Mouse (Mus musculus) cerebellum, postnatal 10 days (tissue): ENCODE data around the gene Patj.
"Not testable (repeated sequence)": the region's sequence is repeated elsewhere in the genome, so short reads cannot be mapped to it uniquely, and the experiment has no call there.

Source experiments
- DNase-seq, 2 experiments: peaks; one replicate each; pipeline ENCODE4 v3.0.0; 2021; ENCODE audit warnings: mixed read lengths in 2 of 2

Patj gene

DNA sequence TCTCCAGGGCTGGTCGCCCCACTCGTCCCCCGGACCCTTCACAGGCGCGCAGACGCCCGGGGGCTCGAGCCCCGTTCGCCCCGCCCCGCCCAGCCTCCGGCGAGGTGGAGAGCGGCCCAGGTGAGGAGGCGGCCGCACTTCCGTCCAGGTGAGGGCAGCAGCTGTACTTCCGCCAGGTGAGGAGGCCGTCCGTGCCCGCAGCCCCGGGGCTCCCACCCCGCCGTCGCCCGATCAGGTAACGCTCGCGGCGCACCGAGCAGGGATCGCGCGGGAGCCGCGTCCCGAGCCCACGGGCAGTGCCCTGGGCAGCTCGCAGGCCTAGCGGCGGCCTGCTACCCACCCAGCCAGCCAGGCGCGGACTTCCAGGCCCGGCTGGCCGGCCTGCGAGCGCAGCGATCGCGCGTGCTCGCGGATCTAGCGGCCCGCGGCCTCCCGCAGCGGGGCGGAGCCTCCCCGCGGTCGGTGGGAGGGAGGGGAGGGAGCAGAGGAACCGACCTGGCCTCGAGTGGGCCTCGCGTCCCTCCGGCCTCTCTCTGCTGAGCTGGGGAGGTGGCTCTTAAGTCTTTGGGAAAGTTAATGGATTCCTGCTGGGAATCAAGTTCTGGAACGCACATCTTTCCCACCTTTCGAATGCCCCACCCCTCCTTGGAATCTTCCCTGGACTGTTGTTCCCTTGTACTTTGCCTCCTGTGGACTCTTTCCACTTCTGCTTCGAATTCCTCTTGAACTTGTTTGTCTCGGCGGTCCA is at the start of gene Patj:
Gene Patj (plus strand): TSS at position 96 of the 748 bp plus-strand sequence.
- peak; percentile 77 to 80 for DNase-seq

DNA sequence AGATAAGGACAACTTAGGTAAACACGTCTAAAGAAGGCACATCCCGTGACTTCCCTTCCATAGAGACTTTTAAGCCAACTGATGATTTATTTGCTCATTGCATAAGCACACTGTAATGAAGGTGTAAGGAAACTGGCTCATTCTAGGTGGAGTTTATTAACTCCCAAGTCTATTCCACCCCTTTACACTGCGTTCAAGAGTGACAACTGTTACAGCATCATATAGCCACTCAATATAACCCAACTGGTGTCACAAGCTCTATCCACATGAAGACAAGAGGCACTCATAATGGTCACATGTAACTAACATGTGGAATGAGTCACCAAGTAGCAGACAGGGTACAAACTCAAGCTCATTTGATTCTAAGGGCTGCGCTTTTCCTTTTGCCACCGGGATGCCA is 47.0 kb upstream of the Patj start:
- DNase-seq, result no peak

DNA sequence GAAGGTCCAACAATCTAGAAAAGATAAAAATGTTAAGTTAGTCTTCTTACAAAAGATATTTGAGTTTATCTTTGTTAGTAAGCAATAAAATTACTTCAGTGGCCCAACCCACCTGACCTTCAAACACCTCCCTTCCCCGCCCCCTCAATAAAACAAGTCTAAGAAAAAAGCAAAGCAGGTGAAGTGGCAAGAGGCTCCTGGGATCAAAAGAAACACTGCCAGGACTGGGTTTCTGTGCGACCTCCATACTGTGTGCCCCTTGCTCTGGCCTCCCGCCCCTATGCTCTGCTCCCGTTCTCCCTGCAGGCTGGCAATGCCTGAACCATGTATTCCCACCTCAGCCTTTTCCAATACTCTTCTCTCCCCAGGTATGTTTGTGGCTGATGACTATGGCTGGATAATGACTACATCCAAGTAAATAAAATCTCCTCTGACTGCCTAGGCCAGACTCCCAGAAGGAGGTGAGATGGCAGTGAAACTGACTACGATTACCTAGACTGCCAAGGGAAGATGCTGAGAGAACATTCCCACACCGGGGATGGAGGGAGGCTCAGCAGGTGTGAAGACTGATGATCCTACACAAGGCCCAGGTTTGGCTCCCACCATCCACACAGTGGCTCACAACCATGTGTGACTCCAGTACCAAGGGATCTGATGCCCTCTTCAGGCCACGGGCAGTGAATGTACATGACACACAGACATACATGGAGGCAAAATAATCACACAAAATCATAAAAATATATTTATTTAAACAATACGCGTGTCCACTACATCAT is 37.4 kb upstream of the Patj start:
- DNase-seq, result no peak

DNA sequence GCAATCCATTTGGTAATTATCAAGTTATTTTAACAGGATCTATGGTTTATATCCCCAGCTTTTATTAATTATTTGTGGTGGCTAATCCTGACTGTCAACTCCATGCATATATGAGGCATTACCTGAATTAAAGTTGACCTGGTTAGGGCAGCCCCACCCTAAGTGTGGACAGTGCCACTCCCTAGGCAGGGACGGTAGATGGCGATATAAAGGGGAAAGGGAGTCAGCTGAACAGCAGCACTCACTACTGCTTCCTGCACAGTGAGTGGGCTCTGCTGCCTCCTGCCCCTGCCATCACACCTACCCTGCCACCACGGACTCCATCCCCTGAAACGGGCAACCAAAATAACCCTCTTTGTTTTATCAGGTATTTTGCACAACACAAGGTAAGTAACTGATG is 20.2 kb upstream of the Patj start:
- peak in 1 of 2 experiments; percentile 25 for DNase-seq

DNA sequence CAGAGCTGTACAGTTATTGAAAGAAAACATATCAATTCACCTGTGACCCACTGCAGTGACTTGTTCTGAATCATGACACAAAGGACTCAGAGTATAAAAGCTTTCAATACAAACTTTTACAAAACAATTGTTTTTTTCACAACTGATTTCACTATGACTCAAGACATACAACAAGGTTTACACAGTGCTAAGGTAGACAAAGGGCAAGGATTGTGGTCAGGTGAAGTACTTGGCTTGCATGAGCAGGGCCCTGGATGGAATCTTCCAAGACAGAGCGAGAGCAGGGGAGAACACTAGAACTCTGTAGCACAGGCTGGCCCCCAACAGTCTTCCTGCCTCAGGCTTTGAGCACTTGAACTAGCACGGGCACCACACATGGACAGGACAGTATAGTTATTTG is 18.6 kb upstream of the Patj start:
- no peak for DNase-seq

DNA sequence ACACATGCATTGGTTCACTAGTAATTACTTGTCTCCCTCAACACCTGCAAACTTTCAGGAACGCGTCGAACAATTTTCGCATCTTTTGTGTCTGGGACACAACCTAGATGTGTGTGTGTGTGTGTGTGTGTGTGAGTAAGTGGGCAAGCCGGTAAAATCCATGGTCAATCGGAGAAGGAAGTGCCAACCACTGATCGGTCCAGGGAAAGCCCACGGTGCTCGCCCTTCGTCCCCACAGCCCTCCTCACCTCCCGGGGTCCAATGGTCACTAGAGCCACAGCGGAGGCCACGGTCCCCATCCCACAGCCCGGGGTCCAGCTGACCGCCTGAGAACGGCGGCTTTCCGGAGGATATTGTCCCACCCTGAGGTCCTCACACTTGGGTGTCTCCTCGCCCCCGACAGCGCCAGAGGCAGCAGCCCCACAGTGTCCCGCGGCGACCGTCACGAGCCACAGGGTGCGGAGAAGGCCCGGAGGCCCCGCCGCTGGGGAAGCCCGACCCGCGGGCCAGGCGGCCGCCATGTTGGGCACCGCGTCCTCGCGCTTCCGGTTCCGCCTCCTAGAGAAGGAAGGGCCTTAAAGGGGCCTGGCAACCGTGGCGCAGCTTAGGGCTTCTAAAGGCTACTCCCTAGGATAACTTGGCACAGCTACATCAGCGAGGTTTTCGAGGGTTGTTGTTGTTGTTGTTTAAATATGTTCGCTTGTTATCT is 12.7 kb upstream of the Patj start, which contains the start of gene Tm2d1:
Gene Tm2d1 (minus strand): TSS at position 591 of the 709 bp plus-strand sequence.
- DNase-seq, result peak; percentile 90 to 91

DNA sequence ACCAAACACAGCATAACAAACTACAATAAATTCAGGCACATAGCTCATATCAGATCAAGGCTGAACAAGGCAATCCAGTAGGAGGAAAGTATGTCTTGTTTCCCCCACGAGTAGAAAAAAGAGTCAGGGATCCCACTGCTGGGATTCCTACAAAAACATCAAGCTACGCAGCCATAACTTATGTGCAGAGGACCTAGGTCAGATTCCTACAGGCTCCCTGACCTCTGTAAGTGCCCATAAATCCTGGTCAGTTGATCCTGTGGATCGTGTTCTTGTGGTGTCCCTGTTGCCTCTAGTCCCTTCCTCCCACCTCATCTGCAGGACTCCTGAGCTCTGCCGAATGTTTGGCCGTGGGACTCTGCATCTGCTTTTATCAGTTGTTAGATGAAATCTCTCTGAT is 10.5 kb upstream of the Patj start:
- DNase-seq, result no peak

DNA sequence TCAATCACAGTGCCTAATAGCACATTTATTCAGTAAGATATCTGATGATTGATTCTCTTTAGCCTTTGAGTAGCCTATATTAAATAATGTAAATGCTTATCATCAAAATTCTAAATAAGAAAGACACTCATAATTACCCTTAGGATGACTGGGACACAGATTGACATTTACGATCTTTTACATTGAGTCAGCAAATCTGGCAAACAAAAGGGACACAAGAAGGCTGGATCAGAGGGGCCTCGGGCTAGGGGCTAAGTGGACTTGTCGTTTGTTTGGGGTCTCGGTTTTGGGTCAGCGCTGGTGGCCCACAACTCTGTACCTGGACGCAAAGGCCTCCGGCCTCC is 267 bp upstream of the Patj start:
- no peak for DNase-seq

DNA sequence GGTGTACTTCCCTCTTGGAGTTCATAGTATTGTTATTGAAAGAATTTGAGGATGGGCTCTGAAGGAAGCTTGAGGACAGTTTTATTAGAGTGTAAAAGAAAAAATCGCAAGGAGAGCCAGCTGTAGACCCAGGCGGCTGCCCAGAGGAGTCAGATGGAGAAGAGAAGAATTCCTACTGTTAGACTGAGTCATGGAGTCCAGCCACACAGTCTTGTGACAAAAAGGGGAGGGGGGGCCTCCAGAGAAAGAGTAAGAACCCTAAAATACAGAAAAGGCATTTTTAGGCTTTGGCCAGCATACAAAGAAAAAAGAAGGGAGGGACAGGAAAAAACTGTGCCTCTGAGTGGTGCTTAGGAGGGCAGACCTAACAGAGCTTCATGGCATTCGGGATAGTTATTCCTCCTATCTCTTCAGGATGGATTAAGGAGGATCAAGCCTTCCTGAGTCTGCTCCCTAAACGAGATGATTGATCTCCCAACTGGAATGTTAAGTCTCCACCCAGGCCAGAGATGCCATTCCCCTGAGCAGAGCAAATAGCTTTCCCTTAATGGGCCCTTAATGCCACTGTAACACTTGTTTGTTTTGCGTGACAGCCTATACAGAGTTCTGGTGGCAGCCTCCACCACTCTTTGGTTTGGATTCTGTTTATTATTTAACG is 5.5 kb downstream of the Patj start:
- no peak for DNase-seq

DNA sequence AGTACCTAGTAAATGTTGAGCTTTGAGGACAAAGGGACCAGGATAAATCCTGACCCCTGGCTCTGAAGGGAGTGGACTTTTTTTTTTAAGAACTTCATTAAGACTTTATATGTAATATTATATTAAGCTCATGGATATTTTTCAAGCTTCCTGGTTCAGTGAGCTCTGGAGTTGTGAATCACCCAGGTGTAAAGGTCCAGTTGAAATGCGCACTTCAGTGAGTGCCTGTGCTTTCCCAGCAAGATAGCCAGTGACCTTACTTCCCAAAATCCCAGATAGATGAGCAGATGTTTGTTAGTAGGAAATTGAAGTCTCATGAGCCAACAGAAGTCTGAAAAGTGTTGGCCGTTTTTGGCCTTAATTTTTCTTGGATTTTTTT is 6.0 kb downstream of the Patj start:
- DNase-seq, result no peak

DNA sequence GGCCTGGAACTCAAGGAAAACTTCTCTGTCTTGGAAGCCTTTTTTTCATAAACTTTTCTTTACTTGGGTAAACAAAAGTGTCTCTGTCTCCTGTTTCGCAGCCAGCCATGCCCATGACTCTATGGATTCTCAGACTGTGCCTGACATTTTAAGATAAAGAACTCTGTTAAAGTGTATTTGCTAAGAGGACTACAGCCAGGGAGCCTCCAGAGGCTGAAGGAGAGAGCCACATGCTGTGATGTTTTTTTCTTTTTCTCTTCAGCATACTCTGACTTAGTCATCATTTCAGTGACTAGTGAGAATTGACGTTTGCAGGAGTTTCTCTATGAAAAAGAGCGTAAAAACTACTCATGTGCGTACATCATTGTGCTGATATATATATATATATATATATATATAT is 7.9 kb downstream of the Patj start:
- no peak for DNase-seq

DNA sequence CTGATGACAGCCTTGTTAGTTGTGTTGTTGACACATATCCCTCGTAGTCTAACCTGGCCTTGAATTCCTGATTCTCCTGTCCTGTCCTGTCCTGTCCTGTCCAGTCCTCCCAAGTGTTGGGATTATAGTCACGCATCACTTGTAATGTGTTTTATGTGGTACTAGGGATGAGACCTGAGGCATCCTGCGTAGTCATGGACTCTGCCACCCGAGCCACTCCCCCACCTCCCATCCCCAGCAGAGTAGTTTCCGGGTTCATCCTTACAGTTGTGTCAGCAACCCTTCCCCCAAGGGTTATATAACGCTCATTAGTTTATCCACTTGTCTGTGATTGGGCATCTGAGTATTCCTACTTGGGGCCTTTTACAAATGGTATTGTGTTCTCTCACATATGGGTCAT is 8.8 kb downstream of the Patj start:
- no peak for DNase-seq

DNA sequence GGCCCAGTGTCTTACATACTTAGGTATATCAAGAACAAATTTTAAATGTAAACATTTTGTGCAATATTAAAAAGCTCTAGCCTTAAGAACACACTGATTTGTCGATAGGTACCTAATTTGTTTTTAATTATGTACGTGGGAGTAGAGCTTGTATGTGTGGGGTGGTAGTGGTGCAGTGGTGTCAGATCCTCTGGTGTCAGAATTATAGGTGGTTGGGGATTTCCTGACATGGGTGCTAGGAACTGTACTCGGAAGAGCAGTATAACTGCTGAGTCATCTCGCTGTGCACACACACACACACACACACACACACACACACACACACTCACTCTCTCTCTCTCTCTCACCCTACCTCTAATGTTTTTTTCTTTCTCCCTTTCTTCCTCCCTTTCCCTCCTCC is 12.9 kb downstream of the Patj start:
- DNase-seq, result no peak

DNA sequence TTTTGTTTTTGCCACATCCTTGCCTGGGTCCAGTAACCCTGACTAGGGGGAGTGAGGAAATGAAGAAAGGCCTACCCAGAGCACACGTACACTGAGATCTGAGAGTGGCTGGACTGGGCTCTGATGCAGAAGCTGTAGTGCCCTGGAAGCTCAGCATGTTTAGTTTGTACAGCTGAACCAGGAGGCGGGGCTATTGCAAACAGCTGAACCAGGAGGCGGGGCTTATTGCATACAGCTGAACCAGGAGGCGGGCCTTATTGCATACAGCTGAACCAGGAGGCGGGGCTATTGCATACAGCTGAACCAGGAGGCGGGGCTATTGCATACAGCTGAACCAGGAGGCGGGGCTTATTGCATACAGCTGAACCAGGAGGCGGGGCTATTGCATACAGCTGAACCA is 19.6 kb downstream of the Patj start:
- not testable (repeated sequence) for DNase-seq

DNA sequence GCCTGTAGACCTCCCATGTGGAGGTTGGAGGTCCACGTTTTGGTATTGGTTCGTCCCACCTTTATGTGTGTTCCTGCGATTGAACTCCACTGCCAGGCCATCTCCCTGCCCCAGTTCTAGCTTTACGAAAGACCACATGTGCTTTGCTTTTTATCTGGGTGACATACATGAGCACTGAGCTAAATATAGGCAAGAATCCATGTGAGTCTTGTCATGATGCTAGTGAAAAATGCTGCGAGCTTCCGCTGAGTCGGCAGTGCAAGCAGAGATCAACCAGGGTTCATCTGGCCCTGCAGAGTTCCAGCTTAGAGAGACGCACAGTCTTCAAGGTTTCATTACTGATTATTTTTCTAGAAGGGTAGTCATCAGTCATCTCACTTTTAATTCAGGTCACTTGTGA is 32.8 kb downstream of the Patj start:
- peak in 1 of 2 experiments; percentile 15 for DNase-seq

DNA sequence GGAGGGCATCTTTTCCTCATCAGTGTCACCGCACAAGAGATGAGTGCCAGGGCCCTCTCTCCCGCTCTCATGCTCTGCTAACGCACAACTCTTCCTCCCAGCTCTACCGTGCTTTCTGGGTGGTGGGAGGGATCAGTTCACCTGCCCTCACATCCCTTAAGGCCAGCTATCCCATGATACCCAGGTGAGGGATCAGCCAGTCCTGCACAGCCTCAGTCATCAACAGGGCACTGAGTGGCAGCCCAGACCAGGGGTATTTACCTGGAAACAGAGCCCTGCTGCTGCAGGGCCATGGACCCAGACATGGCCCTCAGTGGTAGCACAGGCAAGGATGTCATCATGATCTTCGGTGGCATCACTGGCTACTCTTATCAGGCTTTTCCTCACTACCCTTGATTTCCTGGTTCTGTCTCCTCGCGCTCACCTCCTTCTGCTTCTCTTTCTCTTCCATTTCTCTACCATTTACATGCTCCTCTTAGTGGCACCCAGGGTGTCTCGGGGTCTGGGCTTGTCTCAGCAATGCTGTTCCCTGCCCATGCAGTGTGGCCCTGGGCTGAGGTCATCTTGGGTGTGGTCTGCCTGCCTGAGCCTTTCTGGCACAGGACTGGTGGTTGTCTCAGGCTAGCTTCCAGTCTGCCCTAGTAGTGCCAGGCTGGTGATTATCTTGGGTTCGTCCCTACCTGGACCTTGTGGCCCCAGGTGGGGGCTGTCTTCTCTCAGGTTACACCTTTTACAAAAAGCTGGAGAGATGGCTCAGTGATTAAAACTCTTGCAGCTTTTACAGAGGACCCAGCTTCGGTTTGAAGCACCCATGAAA is 40.3 kb downstream of the Patj start:
- no peak for DNase-seq

DNA sequence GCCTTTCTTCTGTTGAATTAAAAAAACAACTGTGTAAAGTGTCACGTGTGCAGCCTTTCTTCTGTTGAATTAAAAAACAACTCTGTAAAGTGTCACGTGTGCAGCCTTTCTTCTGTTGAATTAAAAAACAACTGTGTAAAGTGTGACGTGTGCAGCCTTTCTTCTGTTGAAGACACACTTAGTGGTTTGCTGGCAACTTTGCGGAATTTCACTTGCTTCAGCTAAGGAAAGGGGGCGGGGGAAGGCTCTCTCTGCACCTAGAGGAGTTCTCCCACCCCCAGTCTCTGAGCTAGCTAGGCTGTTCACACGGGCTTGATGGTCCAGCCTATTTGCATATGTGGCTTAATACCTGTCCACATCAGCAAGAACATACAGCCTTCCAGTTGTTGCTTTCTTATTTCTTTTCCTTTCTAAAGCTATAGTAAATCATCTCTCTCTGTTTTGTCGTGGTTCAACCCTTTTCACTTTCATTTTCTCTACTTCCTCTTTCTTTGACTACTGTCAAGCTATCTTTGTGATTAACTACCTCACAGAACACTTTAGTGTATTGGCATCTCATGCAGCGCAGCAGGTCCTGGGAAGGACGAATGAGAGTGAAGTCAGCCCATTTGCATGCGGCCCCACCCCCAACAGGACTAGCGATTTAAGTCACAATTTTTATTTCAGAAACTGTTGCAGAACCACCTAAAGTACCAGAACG is 41.2 kb downstream of the Patj start:
- DNase-seq, result no peak

DNA sequence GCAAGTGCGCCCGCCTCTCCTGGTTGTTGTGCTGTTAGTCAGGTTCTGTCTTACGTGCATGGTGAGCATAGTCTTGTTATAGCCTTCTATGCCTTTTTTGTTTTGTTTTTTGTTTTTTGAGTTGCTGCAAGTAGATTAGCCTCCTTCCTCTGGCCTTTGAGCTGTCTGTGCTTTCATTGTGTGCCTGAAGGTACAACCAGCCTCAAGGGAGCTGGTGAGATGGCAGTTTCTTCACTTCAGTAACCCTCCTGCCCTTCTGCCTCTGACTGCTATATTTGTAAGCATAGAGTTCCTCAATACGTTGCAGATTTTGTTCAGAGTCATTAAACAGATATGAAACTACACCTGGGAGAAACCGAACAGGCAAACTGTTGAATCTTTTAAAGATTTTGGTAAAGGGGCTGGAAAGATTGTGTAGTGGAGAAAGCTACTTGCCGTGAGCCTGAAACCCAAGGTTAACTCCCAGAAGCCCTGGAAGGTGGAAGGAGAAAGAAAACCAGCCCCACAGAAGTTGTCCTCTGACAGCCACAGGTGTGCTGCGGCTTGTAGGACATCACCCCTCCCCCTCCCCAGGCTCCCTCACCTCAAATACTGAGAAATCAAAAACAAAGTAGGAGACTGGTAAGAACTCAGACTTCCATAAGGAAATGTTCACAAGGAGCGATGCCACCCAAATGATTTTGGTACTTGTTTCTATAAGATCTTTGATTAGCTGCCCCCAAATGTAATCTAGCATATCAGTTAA is 43.8 kb downstream of the Patj start:
- DNase-seq, result no peak

DNA sequence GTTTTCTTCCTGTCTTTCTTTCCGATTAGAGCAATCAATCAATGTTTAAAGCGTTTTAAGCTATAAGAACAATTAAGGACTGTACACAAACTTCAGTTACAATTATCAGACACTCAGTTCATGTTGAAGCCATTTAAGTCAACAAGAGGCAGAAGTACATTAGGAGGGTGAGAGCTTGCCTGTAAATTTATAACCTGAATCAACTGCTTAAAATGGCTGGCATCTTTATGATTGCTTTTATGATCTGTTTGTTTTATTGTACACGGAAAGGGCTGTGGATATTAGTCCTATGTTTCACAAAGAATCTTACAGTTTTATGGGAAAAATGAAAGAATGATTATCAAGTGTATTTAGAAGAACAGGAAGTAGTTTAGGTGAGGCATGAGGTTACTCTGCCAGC is 45.7 kb downstream of the Patj start:
- no peak for DNase-seq

DNA sequence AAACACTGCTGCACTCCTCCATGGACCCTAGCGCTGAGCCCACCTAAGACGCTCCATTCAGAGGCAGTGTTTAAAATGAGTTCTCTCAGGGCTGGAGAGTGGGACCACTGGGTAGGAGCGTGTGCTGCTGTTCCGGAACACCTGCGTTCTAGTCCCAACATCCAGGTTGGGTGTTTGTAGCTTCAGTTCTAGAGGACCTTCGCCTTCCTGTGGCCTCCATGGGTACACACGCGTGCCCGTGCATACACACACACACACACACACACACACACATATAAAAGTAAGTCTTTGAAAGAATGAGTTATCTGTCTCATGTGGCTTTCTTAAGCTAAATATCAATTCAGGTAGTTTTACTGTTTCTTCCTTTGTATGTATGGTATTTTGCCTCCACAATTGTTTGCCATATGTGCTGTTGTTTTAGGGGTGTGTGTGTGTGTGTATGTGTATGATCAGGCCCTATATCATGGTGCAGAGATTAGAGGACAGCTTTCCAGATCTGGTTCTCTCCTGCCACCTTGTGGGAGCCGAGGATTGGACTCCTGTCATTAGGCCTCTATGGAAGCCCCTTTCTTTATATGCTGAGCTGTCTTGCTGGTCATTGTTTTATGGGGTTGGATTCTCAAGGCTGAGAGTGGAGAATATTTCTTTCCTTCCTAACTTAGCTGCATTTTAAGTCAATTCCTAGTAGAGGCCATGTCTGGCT is 49.0 kb downstream of the Patj start:
- peak; percentile 89 for DNase-seq
